Mouse (Mus musculus): Measurements from ENCODE around the gene Nell1. TPM values are rescaled to one million over a fixed set of nuclear protein-coding genes. Genes with fewer than 3 reads are reported as not detected.

Nell1 gene
- polyA plus RNA-seq, 1 experiment from 2014 or later, result 7.8 TPM

- Histone ChIP-seq H3K4me2 (replicated peaks) (no peak overlapping the region), H3K36me3 (no peaks in the 10 kb centered on the region), H3K9ac (no peak overlapping the region), H3K27ac (no peak overlapping the region), H3K9me3 (replicated peaks) (no peaks in the 10 kb centered on the region), H3K27me3 (no peaks in the 10 kb centered on the region), H3K4me1 (no peaks in the 10 kb centered on the region), H3K4me3 (no peak overlapping the region)
- no peak for ATAC-seq (ENCODE audit: low FRiP score)
Measured at GRCm38 (mm10) chr7:50842646-50843045, 868.0 kb downstream of the Nell1 start.

GRCm38 (mm10) chr7:50847921-50848320, 873.3 kb downstream of the Nell1 start:
- Histone ChIP-seq H3K4me3 (no peak overlapping the region), H3K9me3 (replicated peaks) (no peaks in the 10 kb centered on the region), H3K27me3 (no peaks in the 10 kb centered on the region), H3K27ac (no peak overlapping the region), H3K4me1 (no peaks in the 10 kb centered on the region), H3K9ac (no peak overlapping the region), H3K36me3 (no peaks in the 10 kb centered on the region), H3K4me2 (replicated peaks) (no peak overlapping the region)
- ATAC-seq (ENCODE audit: low FRiP score), result no peak
- 97% methylated on average over 1 of the region's 1 CpGs for WGBS

GRCm38 (mm10) chr7:50850271-50850670, 875.6 kb downstream of the Nell1 start:
- no peaks in the 10 kb centered on the region for H3K4me1 ChIP-seq
- H3K9me3 ChIP-seq (replicated peaks), result no peaks in the 10 kb centered on the region
- H3K36me3 ChIP-seq, result no peaks in the 10 kb centered on the region
- H3K27me3 ChIP-seq, result no peaks in the 10 kb centered on the region
- H3K9ac ChIP-seq, result no peak overlapping the region
- H3K4me2 ChIP-seq (replicated peaks), result no peak overlapping the region
- ATAC-seq (ENCODE audit: low FRiP score), result no peak; the same call in 1 of the 2 replicates
- no peak overlapping the region for H3K27ac ChIP-seq
- no peak overlapping the region for H3K4me3 ChIP-seq
- WGBS, result 31% methylated on average over 1 of the region's 1 CpGs

GRCm38 (mm10) chr7:50870181-50870580, 895.5 kb downstream of the Nell1 start:
- no peak overlapping the region for H3K9ac ChIP-seq
- no peak overlapping the region for H3K4me3 ChIP-seq
- no peak overlapping the region for H3K4me2 ChIP-seq (replicated peaks)
- 8% methylated on average over 1 of the region's 1 CpGs for WGBS
- H3K36me3 ChIP-seq, result no peaks in the 10 kb centered on the region
- ATAC-seq (ENCODE audit: low FRiP score), result no peak
- no peak overlapping the region for H3K27ac ChIP-seq
- H3K4me1 ChIP-seq, result 0 out of 2 replicates have a peak, but pooled peaks cover 2% of the 10 kb centered on the region
- H3K27me3 ChIP-seq, result no peaks in the 10 kb centered on the region
- no peaks in the 10 kb centered on the region for H3K9me3 ChIP-seq (replicated peaks)

GRCm38 (mm10) chr7:50887625-50888024, 913.0 kb downstream of the Nell1 start:
- 74% methylated on average over 3 of the region's 3 CpGs for WGBS
- no peak overlapping the region for H3K4me2 ChIP-seq (replicated peaks)
- no peak overlapping the region for H3K9ac ChIP-seq
- H3K9me3 ChIP-seq (replicated peaks), result no peaks in the 10 kb centered on the region
- H3K4me1 ChIP-seq, result no peaks in the 10 kb centered on the region
- H3K27ac ChIP-seq, result no peak overlapping the region
- H3K4me3 ChIP-seq, result no peak overlapping the region
- H3K27me3 ChIP-seq, result no peaks in the 10 kb centered on the region
- H3K36me3 ChIP-seq, result no peaks in the 10 kb centered on the region
- 0 out of 2 replicates have a peak, but pooled peaks have one; percentile 35 for ATAC-seq (ENCODE audit: low FRiP score)

- H3K4me1 ChIP-seq, result no peaks in the 10 kb centered on the region
- WGBS, result 61% methylated on average over 6 of the region's 6 CpGs
- H3K9me3 ChIP-seq (replicated peaks), result no peaks in the 10 kb centered on the region
- ATAC-seq (ENCODE audit: low FRiP score), result no peak
- H3K27ac ChIP-seq, result no peak overlapping the region
- no peaks in the 10 kb centered on the region for H3K36me3 ChIP-seq
- no peaks in the 10 kb centered on the region for H3K27me3 ChIP-seq
- no peak overlapping the region for H3K9ac ChIP-seq
- no peak overlapping the region for H3K4me3 ChIP-seq
- H3K4me2 ChIP-seq (replicated peaks), result no peak overlapping the region
Measured at GRCm38 (mm10) chr7:50899541-50900088, 925.0 kb downstream of the Nell1 start.

Other genes starting within 250 kb of the Nell1 start
- 4.4 and 5.0 TPM in 2 replicates for gene Htatip2, start 215.7 kb upstream of the Nell1 start, polyA plus RNA-seq (2016; fragmentation: Nextera tagmentation; extraction: Ambion mirVana)
- 53.1 and 56.2 TPM in 2 replicates for gene Prmt3, start 196.5 kb upstream of the Nell1 start, polyA plus RNA-seq (2016; fragmentation: Nextera tagmentation; extraction: Ambion mirVana)
- gene Slc6a5, start 64.7 kb upstream of the Nell1 start, polyA plus RNA-seq (2016; fragmentation: Nextera tagmentation; extraction: Ambion mirVana), result 8.2 and 10.0 TPM in 2 replicates

Data from hindbrain, embryonic 12.5 days (tissue).